Mouse (Mus musculus): ENCODE measurements around the gene Pde4c. TPM values are rescaled to one million over a fixed set of nuclear protein-coding genes. Genes with fewer than 3 reads are reported as not detected.

Pde4c gene
- polyA plus RNA-seq (2012; rRNA removed) = 0.40 and 0.58 TPM in 2 replicates

DNA sequence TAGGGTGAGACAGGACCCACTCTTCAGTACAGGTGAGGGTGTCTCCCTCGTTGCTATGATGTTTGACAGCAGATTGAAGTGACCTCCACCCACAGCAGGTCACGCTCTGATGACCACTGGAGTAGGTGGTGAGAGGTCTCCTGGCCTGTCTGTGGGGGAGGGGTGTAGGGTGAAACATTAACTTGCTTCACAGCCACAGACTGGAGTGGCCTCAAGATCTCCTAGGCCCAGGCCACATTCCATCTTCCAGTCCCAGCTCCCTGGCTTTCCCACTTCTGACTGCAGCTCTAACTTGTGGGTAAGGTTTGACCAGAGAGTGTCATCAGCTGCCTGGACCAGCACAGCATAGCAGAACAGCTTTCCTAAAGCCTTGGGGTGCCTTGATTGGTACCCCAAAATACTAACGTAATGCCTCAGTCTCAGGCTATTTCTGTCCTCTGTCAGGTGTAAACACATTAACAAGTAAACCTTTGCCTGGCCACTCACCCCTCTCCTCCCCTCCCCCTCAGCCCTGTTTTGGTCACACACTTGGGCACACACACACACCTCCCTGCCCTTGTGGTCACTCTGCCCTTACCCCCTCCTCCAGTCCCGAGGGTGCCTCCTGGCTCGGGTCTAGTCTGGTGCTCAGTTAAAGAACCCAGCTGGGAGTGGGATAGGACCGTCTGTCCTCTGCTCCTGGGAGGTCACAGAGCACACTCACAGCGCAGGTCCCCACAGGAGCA lies at the start of gene Pde4c:
Pde4c (plus strand) TSS at position 235 of the 725 bp plus-strand sequence.
- TF ChIP-seq POLR2A (IDR thresholded peaks at IDR 0.05; ENCODE audit: borderline replicate concordance, extremely low read depth, insufficient read depth, insufficient read length, poor library complexity, severe bottlenecking) (no peak), CTCF (IDR thresholded peaks at IDR 0.05; ENCODE audit: borderline replicate concordance, extremely low read depth, insufficient read depth, insufficient read length) (no peak)
- DNase-seq (ENCODE audit: low read depth) = no peak

DNA sequence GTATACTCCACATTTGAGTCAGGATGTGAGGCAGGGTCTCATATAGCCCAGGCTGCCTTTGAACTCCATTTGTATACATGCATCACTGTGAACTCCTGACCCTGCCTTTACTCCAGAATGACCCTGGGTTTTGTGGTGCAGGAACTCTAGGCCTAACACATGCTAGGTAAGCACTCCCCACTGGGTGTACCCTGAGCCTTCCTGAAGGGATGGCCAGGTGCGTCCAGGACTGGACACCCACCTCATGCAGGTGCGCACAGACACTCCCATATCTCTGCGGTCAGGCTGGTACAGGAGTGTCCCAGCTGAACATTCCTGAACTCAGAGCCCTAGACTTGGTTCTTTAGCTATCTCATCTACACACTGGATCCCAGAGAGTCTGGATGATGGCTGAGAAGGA lies 49.4 kb upstream of the Pde4c start:
- TF ChIP-seq POLR2A (IDR thresholded peaks at IDR 0.05; ENCODE audit: borderline replicate concordance, extremely low read depth, insufficient read depth, insufficient read length, poor library complexity, severe bottlenecking) (no peak), CTCF (IDR thresholded peaks at IDR 0.05; ENCODE audit: borderline replicate concordance, extremely low read depth, insufficient read depth, insufficient read length) (no peak)
- DNase-seq (ENCODE audit: low read depth) = no peak

DNA sequence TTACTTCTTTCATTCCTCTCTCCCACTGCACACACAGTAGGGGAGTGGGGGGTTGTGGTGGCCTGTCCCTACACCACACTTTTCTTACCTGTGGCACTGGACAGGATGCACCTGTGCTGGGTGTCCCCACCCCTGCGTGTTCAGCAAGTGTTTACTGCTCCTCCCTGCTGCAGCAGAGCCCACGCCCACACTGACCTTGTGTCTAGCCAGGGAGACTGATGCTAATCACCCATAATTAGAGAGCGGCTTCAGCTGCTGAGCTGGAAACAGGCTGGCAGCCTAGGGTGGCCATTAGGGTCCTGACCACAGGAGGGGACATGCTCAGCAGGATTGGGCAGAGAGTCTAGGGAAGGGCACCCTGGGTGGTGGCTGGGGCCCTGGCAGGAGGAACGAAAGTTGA lies 48.8 kb upstream of the Pde4c start:
- TF ChIP-seq CTCF (IDR thresholded peaks at IDR 0.05; ENCODE audit: borderline replicate concordance, extremely low read depth, insufficient read depth, insufficient read length) (no peak), POLR2A (IDR thresholded peaks at IDR 0.05; ENCODE audit: borderline replicate concordance, extremely low read depth, insufficient read depth, insufficient read length, poor library complexity, severe bottlenecking) (no peak)
- no peak for DNase-seq (ENCODE audit: low read depth)

DNA sequence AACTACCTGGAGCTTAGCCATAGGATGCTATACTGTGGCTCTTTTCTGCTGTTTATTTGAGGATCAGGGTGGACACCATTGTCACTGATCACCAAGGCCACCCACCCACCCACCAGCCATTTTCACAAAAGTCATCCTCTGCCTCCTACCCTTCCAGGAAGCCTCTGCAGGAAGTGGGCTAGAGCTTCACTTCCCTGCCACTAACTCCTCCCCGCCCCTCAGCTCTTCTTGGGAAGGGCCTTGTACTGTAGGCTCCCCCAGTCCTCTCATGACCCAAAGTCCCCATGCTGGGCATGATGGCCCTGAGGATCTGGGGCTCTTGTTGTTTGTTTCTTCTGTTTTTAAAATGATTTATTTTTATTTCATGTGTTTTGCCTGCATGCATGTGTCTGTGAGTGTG lies 48.2 kb upstream of the Pde4c start:
- DNase-seq (ENCODE audit: low read depth) = no peak
- no peak for TF ChIP-seq POLR2A (IDR thresholded peaks at IDR 0.05; ENCODE audit: borderline replicate concordance, extremely low read depth, insufficient read depth, insufficient read length, poor library complexity, severe bottlenecking)
- TF ChIP-seq CTCF (IDR thresholded peaks at IDR 0.05; ENCODE audit: borderline replicate concordance, extremely low read depth, insufficient read depth, insufficient read length) = no peak

DNA sequence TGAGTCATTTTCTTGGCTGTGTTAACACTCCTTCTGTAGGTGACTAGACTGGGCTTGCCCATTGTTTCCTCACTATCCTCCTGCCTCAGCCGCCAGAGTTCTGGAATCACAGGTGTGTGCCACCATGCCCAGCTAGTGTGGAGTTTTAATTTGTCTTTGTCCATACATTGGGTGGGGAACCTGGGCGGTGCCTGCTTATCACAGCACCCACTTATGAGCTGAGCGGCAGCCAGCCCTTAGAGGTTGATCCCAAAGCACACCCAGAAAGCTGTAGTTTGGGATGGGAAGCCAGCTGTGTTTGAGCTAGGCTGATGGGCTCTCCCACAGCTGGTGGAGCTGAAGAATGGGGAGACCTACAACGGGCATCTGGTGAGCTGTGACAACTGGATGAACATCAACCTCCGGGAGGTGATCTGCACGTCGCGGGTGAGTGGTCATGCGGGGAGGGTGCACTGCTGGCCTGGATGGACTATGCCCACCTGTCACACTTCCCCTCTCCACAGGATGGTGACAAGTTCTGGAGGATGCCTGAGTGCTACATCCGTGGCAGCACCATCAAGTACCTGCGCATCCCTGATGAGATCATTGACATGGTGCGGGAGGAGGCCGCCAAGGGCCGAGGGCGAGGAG lies 46.0 kb upstream of the Pde4c start:
- TF ChIP-seq POLR2A (IDR thresholded peaks at IDR 0.05; ENCODE audit: borderline replicate concordance, extremely low read depth, insufficient read depth, insufficient read length, poor library complexity, severe bottlenecking) = no peak
- TF ChIP-seq CTCF (IDR thresholded peaks at IDR 0.05; ENCODE audit: borderline replicate concordance, extremely low read depth, insufficient read depth, insufficient read length) = no peak
- DNase-seq (ENCODE audit: low read depth) = no peak

DNA sequence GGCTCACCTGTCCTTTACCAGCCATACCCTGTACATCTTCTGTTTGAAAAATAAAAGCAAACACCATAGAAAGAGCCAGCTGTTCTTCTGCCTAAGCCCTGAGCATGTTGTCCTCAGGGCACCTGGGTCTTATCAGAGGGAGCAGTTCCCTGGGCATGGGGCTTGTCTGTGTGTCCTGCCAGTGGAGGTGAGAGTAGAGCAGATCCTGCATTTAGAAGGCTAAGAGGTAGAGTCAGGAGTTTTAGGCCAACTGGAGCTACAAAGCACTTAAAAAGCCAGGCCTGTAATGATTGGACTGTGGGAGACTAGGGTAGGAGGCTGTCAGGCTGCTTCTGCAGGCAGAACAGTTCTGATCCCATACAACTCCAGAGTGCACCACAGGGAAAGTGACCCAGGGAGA lies 44.8 kb upstream of the Pde4c start:
- TF ChIP-seq CTCF (IDR thresholded peaks at IDR 0.05; ENCODE audit: borderline replicate concordance, extremely low read depth, insufficient read depth, insufficient read length) (no peak), POLR2A (IDR thresholded peaks at IDR 0.05; ENCODE audit: borderline replicate concordance, extremely low read depth, insufficient read depth, insufficient read length, poor library complexity, severe bottlenecking) (no peak)
- no peak for DNase-seq (ENCODE audit: low read depth)

DNA sequence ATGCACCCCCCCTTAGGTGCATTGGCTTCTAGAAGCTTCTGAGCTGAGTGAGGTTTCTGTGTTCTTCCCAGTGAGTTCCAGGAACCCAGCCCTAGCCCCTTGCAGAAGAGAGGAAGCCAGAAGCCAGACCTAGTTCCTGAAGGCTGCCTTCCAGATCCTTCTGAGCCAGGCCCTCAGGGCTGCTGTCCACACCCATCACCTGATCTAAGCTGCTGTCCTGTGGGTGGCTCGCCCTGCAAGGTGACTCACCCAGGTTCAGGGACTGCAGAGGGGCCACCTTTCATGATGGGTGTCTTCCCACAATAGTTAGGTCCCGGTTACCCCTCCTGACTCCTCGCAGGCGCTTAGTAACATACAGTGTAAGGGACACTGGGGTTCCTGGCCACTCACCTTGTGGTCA lies 44.1 kb upstream of the Pde4c start:
- TF ChIP-seq POLR2A (IDR thresholded peaks at IDR 0.05; ENCODE audit: borderline replicate concordance, extremely low read depth, insufficient read depth, insufficient read length, poor library complexity, severe bottlenecking) (no peak), CTCF (IDR thresholded peaks at IDR 0.05; ENCODE audit: borderline replicate concordance, extremely low read depth, insufficient read depth, insufficient read length) (no peak)
- DNase-seq (ENCODE audit: low read depth) = no peak

DNA sequence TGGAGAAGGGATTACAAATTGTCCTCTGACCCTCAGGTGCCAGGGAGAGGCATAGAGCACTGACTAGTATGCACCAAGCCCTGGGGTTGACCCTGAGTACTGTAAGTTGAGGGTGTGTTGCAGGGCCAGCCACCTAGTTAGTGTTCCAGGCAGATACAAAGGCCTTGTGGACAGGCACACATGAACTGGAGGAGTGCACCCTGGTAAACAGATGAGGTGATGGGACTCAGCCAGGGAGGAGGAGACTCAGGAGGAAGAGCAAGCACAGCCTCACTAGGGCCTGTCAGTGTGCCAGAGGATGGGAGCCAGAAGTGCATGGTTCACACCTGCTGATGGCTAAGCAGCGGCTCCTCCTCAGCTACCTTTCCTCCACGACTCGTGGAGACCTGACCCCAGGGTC lies 43.5 kb upstream of the Pde4c start:
- no peak for TF ChIP-seq CTCF (IDR thresholded peaks at IDR 0.05; ENCODE audit: borderline replicate concordance, extremely low read depth, insufficient read depth, insufficient read length)
- TF ChIP-seq POLR2A (IDR thresholded peaks at IDR 0.05; ENCODE audit: borderline replicate concordance, extremely low read depth, insufficient read depth, insufficient read length, poor library complexity, severe bottlenecking) = no peak
- no peak for DNase-seq (ENCODE audit: low read depth)

DNA sequence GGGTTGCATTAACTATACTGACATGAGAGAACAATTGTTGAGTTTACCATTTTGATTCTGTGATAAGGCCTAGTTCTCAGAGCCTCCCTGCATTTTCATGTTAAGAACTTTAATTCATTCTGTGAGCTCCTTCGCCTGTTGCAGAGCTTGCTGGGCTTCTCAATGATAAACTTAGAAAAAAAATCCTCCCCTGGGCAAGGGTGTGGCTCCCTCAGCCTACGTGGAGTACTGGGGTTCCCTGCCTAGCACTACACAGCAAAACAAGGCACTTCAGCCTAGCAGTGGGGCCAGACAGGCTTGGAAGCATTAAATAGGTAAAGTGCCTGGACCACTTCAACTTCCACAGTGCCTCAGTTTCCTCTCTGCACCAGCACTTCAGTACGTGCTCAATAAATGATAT lies 42.1 kb upstream of the Pde4c start:
- no peak for TF ChIP-seq CTCF (IDR thresholded peaks at IDR 0.05; ENCODE audit: borderline replicate concordance, extremely low read depth, insufficient read depth, insufficient read length)
- TF ChIP-seq POLR2A (IDR thresholded peaks at IDR 0.05; ENCODE audit: borderline replicate concordance, extremely low read depth, insufficient read depth, insufficient read length, poor library complexity, severe bottlenecking) = no peak
- no peak for DNase-seq (ENCODE audit: low read depth)

DNA sequence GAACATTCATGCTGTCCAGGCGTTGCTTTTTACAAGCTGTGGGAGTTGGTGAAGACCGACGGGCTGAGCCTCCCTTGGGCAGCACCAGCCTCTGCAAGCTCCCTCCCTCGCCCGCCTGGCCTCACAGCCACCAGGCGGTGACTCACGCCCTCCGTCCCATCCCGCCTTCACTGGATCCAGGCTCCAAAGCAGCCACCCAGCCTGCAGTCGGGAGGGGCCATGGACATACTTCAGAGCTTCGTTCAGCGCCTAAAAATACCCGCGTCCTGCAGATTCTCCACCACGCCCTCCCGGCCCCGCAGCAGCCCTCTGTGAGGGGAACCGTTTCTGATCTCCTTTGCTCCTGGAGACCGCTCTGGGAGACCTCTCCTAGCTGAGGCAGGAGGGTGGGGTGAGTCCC lies 41.3 kb upstream of the Pde4c start:
- no peak for TF ChIP-seq POLR2A (IDR thresholded peaks at IDR 0.05; ENCODE audit: borderline replicate concordance, extremely low read depth, insufficient read depth, insufficient read length, poor library complexity, severe bottlenecking)
- no peak for TF ChIP-seq CTCF (IDR thresholded peaks at IDR 0.05; ENCODE audit: borderline replicate concordance, extremely low read depth, insufficient read depth, insufficient read length)
- DNase-seq (ENCODE audit: low read depth) = no peak

DNA sequence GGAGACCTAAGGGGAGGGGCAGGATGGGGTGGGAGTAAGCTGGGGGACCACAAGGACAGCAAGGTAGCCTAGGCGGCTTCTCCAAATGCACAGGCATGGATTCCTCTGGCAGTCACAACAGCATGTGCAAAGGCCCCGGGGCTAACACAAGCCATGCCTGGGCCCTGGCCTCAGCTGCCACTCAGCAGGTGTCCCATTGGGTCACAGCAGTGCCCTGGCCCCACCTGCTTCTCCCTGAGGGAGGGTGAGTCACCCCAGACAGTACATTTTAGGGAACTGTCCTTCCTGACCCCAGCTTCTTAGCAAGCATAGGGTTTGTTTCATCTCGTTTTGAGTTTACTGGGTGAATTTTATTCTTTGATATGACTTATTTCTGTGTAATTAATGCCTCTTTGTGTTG lies 40.8 kb upstream of the Pde4c start:
- no peak for DNase-seq (ENCODE audit: low read depth)

DNA sequence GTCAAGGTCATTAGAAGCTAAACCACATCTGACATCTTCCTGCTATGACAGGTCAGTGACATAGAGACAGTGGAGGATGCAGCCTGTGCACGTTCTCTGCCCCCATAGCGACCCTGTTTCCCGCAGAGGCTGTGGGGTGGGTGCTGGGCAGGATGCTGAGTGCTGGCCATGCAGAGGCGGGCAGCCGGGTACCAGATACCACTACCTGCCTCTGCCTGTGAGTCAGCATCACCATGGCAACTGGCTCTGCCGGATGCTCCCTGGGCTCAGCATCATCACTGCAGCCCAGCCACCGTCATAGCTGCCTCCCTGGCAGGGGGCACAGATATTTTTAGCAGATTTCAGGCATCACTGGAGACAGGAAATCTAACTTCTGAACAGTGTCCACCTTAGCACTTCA lies 39.2 kb upstream of the Pde4c start:
- DNase-seq (ENCODE audit: low read depth) = peak; percentile 38
- TF ChIP-seq POLR2A (IDR thresholded peaks at IDR 0.05; ENCODE audit: borderline replicate concordance, extremely low read depth, insufficient read depth, insufficient read length, poor library complexity, severe bottlenecking) (no peak), CTCF (IDR thresholded peaks at IDR 0.05; ENCODE audit: borderline replicate concordance, extremely low read depth, insufficient read depth, insufficient read length) (no peak)

More for the DNA sequence above, 40.8 kb upstream of the Pde4c start:
- TF ChIP-seq CTCF (IDR thresholded peaks at IDR 0.05; ENCODE audit: borderline replicate concordance, extremely low read depth, insufficient read depth, insufficient read length) (no peak), POLR2A (IDR thresholded peaks at IDR 0.05; ENCODE audit: borderline replicate concordance, extremely low read depth, insufficient read depth, insufficient read length, poor library complexity, severe bottlenecking) (no peak)

Measured in brain, embryonic 14.5 days (tissue).